In the genomic region with DNA sequence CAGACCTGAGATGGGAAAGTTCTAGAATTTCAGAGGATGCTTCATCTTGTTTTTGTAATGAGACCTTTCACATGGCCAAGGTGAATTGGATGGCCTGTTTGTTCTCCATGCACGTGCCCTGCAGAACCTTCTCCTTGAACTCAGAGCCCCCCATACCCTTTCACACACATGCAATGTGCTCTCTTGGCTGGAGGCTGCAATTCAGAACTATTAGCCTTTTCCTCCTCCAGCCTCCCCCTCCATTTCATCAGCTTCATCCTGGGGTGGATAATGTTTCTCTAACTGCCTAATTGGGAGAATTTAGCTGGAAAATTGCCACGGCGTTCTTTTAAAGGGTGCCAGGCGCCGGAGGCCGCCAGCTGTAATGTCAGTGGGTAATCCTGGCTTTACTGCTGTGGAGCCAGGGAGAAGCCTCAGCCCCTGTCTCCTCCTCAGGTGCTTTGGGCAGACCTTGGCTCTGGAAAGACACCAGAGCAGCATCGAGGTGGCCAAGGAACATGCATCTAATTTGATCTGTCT, we compare ENCODE assay signal across 24 mouse cellular contexts.
DNase-seq lines count a peak whose midpoint lies in the region; ATAC-seq and TF ChIP-seq lines count a peak whose summit lies in the region.
"Had no signal": no experiment of that assay in that cellular context is flagged by ENCODE, and none has a peak within 500 bp of the region (broad histone marks: within the 10 kb centered on the region; RNA-seq: fewer than 3 reads in every experiment).

No protein-coding gene starts in this region.

- H3K27ac ChIP-seq in forebrain, embryonic 13.5 days: no peak overlapping the region
- no peak overlapping the region for H3K27ac ChIP-seq in forebrain, embryonic 11.5 days (ENCODE audit: low read depth, low read length)
- H3K27ac ChIP-seq in lung, embryonic 14.5 days (ENCODE audit: low read depth): no peak overlapping the region
- H3K27ac ChIP-seq in limb, embryonic 10.5 days: peak overlapping the region; percentile 26; the same call in 1 of the 2 replicates
- H3K27ac ChIP-seq: gastrocnemius, adult 2 months; hindbrain, embryonic 15.5 days; kidney, embryonic 15.5 days; liver, embryonic 13.5 days; midbrain, embryonic 13.5 days; neural tube, embryonic 13.5 days; stomach, embryonic 15.5 days had no signal

- H3K9ac ChIP-seq in forebrain, embryonic 13.5 days: no peak overlapping the region
- H3K9ac ChIP-seq in forebrain, embryonic 11.5 days (ENCODE audit: low read length): no peak overlapping the region
- no peak overlapping the region for H3K9ac ChIP-seq in lung, embryonic 14.5 days
- H3K9ac ChIP-seq: heart, embryonic 12.5 days; hindbrain, embryonic 15.5 days; kidney, embryonic 15.5 days; liver, embryonic 13.5 days; midbrain, embryonic 13.5 days; neural tube, embryonic 13.5 days; stomach, embryonic 15.5 days had no signal

- H3K27me3 ChIP-seq in forebrain, embryonic 13.5 days: peaks cover 7% of the 10 kb centered on the region; the same call in 1 of the 2 replicates
- no peaks in the 10 kb centered on the region for H3K27me3 ChIP-seq in forebrain, embryonic 11.5 days (ENCODE audit: control insufficient read depth, insufficient read depth, low read length)
- no peaks in the 10 kb centered on the region for H3K27me3 ChIP-seq in lung, embryonic 14.5 days (ENCODE audit: insufficient read depth, low read length)
- H3K27me3 ChIP-seq in limb, embryonic 10.5 days (ENCODE audit: low read depth, poor library complexity, severe bottlenecking): no peaks in the 10 kb centered on the region
- H3K27me3 ChIP-seq: heart, embryonic 12.5 days; liver, embryonic 13.5 days; stomach, embryonic 15.5 days had no signal

- no peak for TF ChIP-seq CTCF in lung, embryonic 14.5 days (IDR thresholded peaks at IDR 0.05; ENCODE audit: low read depth)
- no peak for TF ChIP-seq CTCF in brain, embryonic 14.5 days (IDR thresholded peaks at IDR 0.05; ENCODE audit: borderline replicate concordance, extremely low read depth, insufficient read depth, insufficient read length)

- peaks cover 28% of the 10 kb centered on the region for H3K4me1 ChIP-seq in forebrain, embryonic 13.5 days
- H3K4me1 ChIP-seq in forebrain, embryonic 11.5 days (replicated peaks; ENCODE audit: control insufficient read depth, insufficient read depth, low read length): no peaks in the 10 kb centered on the region; the same call in 1 of the 2 replicates
- peaks cover 3% of the 10 kb centered on the region; the same call in 1 of the 2 replicates for H3K4me1 ChIP-seq in lung, embryonic 14.5 days (ENCODE audit: insufficient read depth)
- H3K4me1 ChIP-seq in limb, embryonic 10.5 days: peaks cover 34% of the 10 kb centered on the region
- H3K4me1 ChIP-seq: liver, embryonic 13.5 days; stomach, embryonic 15.5 days had no signal

- WGBS in forebrain, embryonic 13.5 days: 54% methylated on average over 7 of the region's 7 CpGs
- 69% methylated on average over 7 of the region's 7 CpGs for WGBS in forebrain, embryonic 11.5 days
- WGBS in lung, embryonic 14.5 days: 85% methylated on average over 7 of the region's 7 CpGs
- WGBS in limb, embryonic 10.5 days: 80% methylated on average over 7 of the region's 7 CpGs

- no peaks in the 10 kb centered on the region for H3K9me3 ChIP-seq in forebrain, embryonic 13.5 days (replicated peaks)
- no peaks in the 10 kb centered on the region for H3K9me3 ChIP-seq in forebrain, embryonic 11.5 days (ENCODE audit: control insufficient read depth, low read length)
- H3K9me3 ChIP-seq in lung, embryonic 14.5 days (ENCODE audit: low read depth, low read length): no peaks in the 10 kb centered on the region
- H3K9me3 ChIP-seq in limb, embryonic 10.5 days (replicated peaks): no peaks in the 10 kb centered on the region
- H3K9me3 ChIP-seq: heart, embryonic 12.5 days; hindbrain, embryonic 15.5 days; kidney, embryonic 15.5 days; liver, embryonic 13.5 days; midbrain, embryonic 13.5 days; neural tube, embryonic 13.5 days; stomach, embryonic 15.5 days had no signal

- H3K4me3 ChIP-seq in forebrain, embryonic 13.5 days: no peak overlapping the region
- H3K4me3 ChIP-seq in forebrain, embryonic 11.5 days (ENCODE audit: low read depth, low read length): no peak overlapping the region
- no peak overlapping the region for H3K4me3 ChIP-seq in lung, embryonic 14.5 days (ENCODE audit: low read depth, low read length)
- H3K4me3 ChIP-seq in limb, embryonic 10.5 days: no peak overlapping the region
- H3K4me3 ChIP-seq: gastrocnemius, adult 2 months; heart, embryonic 12.5 days; hindbrain, embryonic 15.5 days; kidney, embryonic 15.5 days; liver, embryonic 13.5 days; midbrain, embryonic 13.5 days; neural tube, embryonic 13.5 days; stomach, embryonic 15.5 days had no signal

- no peak overlapping the region for H3K4me2 ChIP-seq in forebrain, embryonic 13.5 days
- H3K4me2 ChIP-seq in forebrain, embryonic 11.5 days (ENCODE audit: low read depth, low read length, severe bottlenecking): no peak overlapping the region
- H3K4me2 ChIP-seq in lung, embryonic 14.5 days: no peak overlapping the region
- H3K4me2 ChIP-seq: heart, embryonic 12.5 days; hindbrain, embryonic 15.5 days; kidney, embryonic 15.5 days; liver, embryonic 13.5 days; midbrain, embryonic 13.5 days; neural tube, embryonic 13.5 days; stomach, embryonic 15.5 days had no signal

- H3K36me3 ChIP-seq in forebrain, embryonic 13.5 days (ENCODE audit: poor library complexity, severe bottlenecking): no peaks in the 10 kb centered on the region
- H3K36me3 ChIP-seq in forebrain, embryonic 11.5 days (ENCODE audit: control insufficient read depth, insufficient read depth, low read length): no peaks in the 10 kb centered on the region
- no peaks in the 10 kb centered on the region for H3K36me3 ChIP-seq in lung, embryonic 14.5 days (ENCODE audit: insufficient read depth)
- no peaks in the 10 kb centered on the region for H3K36me3 ChIP-seq in limb, embryonic 10.5 days
- H3K36me3 ChIP-seq: heart, embryonic 12.5 days; hindbrain, embryonic 15.5 days; kidney, embryonic 15.5 days; liver, embryonic 13.5 days; midbrain, embryonic 13.5 days; neural tube, embryonic 13.5 days; stomach, embryonic 15.5 days had no signal

- DNase-seq in forebrain, embryonic 11.5 days (ENCODE audit: low spot score): no peak
- DNase-seq in lung, embryonic 14.5 days: peak; percentile 37
- no peak for DNase-seq in lung, adult 18-20 months
- DNase-seq in brain, embryonic 14.5 days (ENCODE audit: low read depth): peak; percentile 88
- DNase-seq in limb, embryonic 10.5 days (ENCODE audit: low spot score): no peak
- DNase-seq: B cell, adult 2 months; cerebellum, postnatal 25 days; embryo, embryonic 11 days; gastrocnemius, adult 2 months; heart, adult 11 months; heart, postnatal 14 days; kidney, postnatal 4 days; liver, embryonic 13.5 days; right cerebral cortex, postnatal 25 days; thymus, adult 2 months had no signal

- no peak for TF ChIP-seq POLR2A in brain, embryonic 14.5 days (IDR thresholded peaks at IDR 0.05; ENCODE audit: borderline replicate concordance, extremely low read depth, insufficient read depth, insufficient read length, poor library complexity, severe bottlenecking)

- ATAC-seq in forebrain, embryonic 13.5 days: peak; percentile 60; the same call in 1 of the 2 replicates
- ATAC-seq in forebrain, embryonic 11.5 days (replicated peaks; ENCODE audit: low FRiP score): no peak
- ATAC-seq in lung, embryonic 14.5 days (ENCODE audit: insufficient read depth): no peak
- no peak for ATAC-seq in granulocyte monocyte progenitor cell, adult 5-6 weeks (replicated peaks; ENCODE audit: poor library complexity, severe bottlenecking)
- ATAC-seq: intestine, postnatal 0 days; midbrain, embryonic 13.5 days had no signal

Comparison
In these comparisons a context has a peak if more than half of its experiments do, and no peak if none do; other contexts are left out.
1. DNase-seq: peak in lung, embryonic 14.5 days (single experiment) and brain, embryonic 14.5 days (single experiment); none in forebrain, embryonic 11.5 days (single experiment), lung, adult 18-20 months (0 of 2) and limb, embryonic 10.5 days (single experiment).